Mouse (Mus musculus) CD4-positive, CD25-positive, alpha-beta regulatory T cell, adult 2 months (primary cell): ENCODE data around the gene Bsn.

ENCODE experiments used
- DNase-seq: peaks from one replicate; pipeline ENCODE4 v3.0.0-alpha.2; 2012; ENCODE audit warnings: low read depth, low spot score

The Bsn gene

DNA sequence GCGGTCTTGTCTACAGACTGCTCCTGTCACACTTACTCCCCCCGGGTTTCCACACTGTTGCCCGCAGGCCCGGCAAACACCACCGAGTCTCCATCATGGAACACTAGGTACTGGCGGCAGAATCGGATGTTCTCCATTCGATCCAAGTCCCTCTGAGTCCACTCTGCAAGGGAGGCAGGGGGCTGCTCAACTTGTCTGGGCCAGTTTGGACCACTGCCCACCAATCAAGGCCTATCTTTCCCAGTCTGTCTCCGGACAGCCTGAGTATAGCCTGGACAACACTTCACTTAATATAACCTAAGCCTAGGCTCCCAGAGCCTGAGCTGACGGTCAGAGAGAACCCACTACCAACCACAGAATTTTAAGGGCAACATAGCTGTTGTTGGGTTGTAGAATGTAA lies 96.6 kb downstream of the Bsn start:
- no peak for DNase-seq

DNA sequence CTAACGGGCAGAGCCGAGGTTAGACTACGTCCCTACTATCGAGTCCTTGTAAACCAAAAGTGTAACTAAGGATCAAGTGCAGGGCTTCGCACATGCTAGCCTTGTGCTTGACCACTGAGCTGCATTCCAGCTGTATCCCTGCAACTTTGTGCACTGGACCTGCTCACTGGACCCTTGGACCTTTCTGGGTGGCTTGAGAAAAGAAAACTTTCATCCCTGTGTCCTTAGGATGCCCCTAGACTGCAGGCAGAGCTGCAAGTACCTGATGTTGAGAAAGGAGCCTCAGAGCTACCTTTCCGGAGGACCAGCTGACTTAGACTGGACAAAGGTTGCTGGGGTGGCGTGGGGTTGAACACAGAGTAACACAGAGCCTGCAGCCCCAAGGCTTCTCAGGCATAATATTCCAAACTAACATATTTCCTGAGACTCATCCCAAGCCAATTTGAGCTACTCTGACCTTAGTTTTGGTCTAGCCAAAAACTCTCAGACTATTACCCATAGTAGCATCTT lies 99.5 kb downstream of the Bsn start:
- DNase-seq, result no peak

DNA sequence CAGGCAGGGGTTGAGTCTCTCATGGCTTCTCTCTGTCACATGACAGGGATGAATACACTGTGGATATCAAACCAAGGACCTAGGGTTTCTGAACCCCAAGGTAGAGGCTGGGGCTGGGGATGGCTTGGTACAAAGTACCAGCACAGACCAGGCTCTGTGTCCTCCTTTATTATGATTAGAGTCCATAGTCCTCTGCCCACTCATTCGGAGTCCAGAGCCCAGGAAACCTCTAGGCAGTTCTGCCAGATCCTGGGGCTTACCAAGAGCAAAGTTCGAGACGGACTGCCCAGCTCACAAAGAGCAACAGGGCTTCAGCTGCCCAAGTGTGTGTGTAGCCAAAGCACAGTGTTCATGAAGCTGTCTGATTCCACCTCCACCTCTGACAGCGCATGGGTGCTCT lies 104.9 kb downstream of the Bsn start:
- no peak for DNase-seq

DNA sequence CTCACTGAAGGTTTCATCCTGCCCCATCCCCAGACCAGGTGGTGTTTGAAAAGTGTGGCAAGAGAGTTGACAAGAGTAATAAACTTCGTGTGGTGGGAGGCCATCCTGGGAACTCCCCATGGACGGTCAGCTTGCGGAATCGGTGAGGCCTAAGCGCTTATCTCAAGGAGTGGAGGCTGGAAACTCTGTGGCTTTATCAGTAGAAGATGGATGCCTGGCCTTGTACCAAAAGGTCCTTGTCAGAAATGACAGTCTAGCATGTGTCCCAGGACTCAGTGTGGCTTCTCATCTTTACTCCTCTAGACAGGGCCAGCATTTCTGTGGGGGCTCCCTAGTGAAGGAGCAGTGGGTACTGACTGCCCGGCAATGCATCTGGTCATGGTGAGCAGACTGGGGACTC lies 106.6 kb downstream of the Bsn start:
- no peak for DNase-seq

DNA sequence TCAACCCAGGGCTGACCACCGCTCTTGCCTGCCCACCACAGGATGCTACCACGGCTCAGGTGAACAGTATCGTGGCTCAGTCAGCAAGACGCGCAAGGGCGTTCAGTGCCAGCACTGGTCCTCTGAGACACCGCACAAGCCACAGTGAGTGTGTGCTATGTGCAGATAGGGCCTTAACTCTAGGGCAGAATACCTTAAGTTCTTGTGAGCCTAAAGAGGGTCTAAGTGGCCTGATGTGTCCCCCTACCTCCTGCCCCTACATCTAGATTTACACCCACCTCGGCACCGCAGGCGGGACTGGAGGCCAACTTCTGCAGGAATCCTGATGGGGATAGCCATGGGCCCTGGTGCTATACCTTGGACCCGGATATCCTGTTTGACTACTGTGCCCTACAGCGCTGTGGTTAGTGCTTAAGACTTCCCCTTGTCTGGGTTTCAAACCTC lies 107.2 kb downstream of the Bsn start, which contains the start of gene Rnf123:
TSS of gene Rnf123 (minus strand) at position 359 of the 444 bp plus-strand sequence.
- DNase-seq, result peak; percentile 69

- DNase-seq, result peak; percentile 40
These were observed 107.6 kb downstream of the Bsn start for GRCm38 (mm10) chr9:108082549-108082948.

GRCm38 (mm10) chr9:108080168-108080567 lies 110.0 kb downstream of the Bsn start, which contains the start of gene Mst1:
Mst1 (plus strand) TSS chr9:108080436.
- DNase-seq, result no peak

DNA sequence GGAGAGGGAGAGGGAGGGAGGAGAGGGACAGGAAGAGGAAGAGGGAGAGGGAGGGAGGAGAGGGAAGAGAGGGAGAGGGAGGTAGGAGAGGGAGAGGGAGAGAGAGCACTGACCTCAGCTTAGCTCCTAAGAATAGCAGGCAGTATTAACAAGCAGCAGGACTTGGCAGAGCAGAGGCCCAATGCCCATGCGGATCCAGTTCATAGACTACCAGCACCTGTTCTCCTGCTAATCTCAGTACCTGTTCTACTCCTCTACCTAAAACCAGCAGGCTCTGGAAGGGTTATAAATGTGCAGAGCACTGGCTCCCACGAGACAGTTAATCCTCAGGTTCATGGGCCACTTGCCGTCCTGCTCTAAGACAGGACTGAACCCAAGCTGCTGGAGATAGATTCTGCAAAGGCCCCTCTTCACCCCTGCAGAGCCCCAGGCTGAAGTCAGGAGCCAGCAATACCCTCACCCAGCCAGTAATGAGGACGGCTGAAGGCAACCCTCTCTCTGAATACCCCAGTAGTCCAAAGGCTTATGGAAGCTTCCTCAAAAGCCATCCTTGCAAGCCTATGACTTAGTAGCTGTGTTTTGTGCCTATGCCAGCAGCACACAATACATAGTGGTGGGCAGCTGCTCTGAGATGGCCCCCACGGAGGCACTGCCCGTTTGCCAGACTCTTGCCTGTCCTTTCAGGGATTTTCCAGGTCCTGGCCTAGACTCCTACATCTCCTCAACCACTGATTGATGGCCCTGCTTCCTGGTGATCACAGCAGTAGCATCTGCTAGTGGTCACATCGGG lies 116.8 kb downstream of the Bsn start:
- DNase-seq, result no peak

- no peak for DNase-seq
These were observed 117.7 kb downstream of the Bsn start for GRCm38 (mm10) chr9:108072481-108072924.

- no peak for DNase-seq
These were observed 118.4 kb downstream of the Bsn start for GRCm38 (mm10) chr9:108071801-108072200.

DNA sequence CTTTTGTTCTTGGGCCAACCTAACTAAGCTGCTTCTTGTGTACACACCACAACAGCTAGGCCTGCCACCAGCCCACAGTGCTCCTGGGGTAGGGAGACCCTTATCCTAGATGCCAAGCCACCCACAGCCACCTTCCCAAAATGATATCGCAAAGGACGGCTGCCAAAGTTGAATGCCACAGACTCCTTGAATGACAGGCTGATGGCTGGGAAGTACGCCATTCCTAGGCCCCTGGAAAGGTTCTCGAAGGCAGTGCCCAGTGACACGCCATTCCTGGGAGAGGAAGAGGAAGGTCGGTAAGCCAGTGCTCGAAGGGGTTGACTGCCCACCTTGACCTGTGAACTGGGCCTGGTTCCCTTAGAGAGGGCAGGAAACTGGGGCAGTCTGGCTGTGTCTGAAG lies 120.7 kb downstream of the Bsn start:
- DNase-seq, result no peak

GRCm38 (mm10) chr9:108069007-108069406 lies 121.2 kb downstream of the Bsn start:
- DNase-seq, result no peak

DNA sequence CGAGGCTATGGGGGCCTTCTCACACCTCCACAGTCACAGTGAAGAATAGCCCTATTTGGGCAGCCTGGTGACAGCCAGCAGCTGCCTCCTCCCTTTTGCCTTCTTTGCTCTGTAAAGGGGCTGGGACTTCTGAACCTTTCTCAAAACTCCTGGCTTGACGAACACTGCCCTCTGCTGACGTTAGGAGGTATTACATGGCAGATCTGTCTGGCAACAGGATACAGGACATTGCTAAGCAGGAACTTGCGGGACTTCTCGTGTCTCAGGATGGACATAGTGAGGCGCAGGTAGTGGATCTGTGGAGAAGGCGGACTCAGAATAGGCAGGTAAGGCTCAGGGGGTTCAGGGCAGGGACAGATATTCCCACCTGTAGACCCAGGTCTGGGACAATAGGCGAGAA lies 122.3 kb downstream of the Bsn start:
- DNase-seq, result peak; percentile 91

GRCm38 (mm10) chr9:108067199-108067598 lies 123.0 kb downstream of the Bsn start:
- DNase-seq, result no peak

DNA sequence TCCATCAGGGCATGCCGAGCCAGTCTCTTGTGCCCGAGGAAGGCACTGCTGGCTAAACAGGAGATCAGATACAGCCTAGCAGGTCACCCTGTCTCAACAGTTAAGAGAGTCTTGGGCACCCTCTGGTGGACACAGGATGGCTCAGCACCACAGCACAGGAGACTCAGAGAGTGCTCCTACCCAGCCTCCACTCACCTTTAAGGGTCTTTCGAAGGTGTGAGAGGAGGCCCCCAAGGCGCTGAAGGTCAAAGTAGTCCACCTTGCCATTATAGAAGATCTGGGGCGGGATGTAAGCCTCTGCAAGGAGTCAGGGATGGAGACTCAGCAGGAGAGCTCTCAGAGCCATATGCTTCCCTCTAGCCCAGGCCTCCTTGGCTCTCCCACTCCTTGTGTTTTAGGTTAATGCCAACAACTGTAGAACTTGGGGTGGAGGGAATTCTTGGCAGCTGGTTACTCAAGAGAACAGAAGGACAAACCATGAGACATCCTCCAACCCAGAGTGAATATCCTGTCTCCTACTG lies 124.6 kb downstream of the Bsn start:
- peak; percentile 73 for DNase-seq

DNA sequence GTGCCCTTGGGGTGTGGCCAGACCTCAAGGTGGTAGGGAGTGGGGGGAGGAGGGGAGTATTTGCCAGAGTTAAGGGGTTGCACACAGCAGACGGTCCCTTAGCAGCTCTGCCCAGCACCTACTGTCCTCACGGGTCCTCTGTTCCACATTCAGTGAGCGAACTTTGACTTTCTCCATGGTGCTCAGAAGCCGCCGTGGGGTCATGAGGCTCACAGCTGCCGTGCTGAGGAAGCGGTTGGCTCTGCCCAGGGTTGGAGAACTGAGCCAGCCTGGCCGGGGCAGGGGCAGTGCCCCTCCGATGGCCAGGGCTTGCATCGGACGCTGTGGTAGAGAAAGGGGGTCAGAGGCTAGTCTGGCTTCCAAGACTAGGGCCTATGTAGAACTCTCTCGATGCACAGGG lies 126.8 kb downstream of the Bsn start:
- no peak for DNase-seq

GRCm38 (mm10) chr9:108062142-108062541 lies 128.0 kb downstream of the Bsn start:
- no peak for DNase-seq

DNA sequence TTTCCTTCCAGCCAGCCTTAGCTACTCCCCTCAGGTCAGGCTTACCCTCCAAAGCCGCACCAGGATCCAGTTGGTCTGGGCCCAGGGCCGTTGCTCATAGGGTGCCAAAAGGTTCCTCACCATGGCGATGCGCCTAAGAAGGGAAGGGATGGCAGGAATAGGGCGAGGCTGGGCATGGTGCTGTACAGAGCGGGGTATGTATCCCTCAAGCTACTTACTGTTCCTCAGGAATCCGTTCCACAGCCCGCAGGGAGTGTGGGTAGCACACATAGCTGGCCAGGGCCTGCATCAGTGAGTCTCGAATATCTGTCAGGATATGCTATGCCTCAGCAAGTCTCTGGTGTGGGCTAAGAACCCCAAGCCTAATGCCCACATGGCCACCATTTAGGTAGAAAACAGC lies 131.9 kb downstream of the Bsn start:
- DNase-seq, result no peak

DNA sequence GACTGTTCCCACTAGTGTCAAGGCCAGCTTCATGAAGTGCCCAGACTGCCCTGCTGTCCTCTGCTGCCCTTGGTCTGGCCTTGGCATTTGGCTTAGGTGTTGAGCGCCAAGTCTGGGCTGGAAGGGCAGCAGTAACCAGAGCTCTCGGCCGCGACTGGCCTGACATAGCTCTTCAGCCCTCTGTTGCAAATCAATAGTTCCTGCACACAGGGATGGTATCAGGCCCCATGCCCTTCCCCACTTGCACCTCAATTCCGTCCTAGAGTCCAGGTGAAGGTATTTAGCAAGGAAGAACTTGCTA lies 133.0 kb downstream of the Bsn start:
- no peak for DNase-seq

- no peak for DNase-seq
These were observed 133.6 kb downstream of the Bsn start for GRCm38 (mm10) chr9:108056361-108057261.

DNA sequence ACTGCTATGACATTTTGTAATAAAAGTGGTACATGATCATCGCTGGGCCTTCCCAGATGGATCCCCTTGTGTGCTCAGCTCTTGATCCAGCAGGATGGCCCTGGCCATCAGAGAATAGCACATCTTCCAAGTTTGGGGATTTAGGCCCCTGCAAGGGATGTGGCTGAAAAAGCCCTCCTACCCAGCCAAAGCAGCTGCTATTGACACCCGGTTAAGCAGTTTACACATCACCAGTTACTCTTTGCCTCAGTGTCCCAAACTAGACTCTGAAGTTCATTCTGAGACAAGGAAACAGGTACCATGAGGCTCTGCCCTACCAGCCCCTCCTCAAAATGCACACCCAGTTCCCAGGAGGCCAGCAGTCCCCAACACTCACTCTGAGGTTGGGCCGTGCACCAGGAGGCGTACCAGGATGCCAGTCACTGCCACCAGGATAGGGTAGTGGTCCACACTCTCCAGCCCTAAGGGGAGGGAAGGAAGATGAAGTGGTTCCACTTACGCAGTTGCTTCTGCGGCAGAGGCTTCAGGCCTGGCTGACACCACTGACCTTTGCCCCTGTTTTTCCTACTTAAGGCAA lies 134.4 kb downstream of the Bsn start:
- no peak for DNase-seq

DNA sequence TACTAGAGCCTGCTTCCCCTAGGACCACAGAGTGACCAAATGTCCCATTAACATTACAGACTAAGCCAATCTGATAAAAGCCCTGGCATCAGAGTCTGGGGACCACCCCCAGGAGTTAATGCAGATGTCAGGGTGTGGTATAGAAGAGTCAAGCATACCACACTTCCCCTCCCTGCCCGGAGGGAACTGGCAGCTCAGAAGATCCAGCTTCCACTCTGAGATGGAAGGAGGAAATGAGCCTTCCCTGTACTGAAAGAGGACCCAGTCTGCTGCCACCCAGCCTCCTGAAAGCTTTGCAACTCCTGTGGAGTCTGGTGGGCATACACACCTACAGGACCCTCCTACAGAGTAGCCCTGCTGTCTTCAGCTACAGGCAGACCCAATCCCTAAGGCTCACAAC lies 135.1 kb downstream of the Bsn start:
- no peak for DNase-seq
